Mouse (Mus musculus): ENCODE results near the gene Ica1. TPM values are rescaled to one million over a fixed set of nuclear protein-coding genes. Genes with fewer than 3 reads are reported as not detected.

The Ica1 gene
- polyA plus RNA-seq, 1 experiment from 2014 or later = 11.0 TPM

- Histone ChIP-seq H3K4me3 (ENCODE audit: low read depth, low read length) (no peak overlapping the region), H3K36me3 (ENCODE audit: control insufficient read depth, insufficient read depth) (no peaks in the 10 kb centered on the region), H3K27ac (ENCODE audit: low read depth, low read length) (peak overlapping the region; percentile 37; the same call in 1 of the 2 replicates), H3K4me2 (replicated peaks; ENCODE audit: low read depth) (no peak overlapping the region), H3K4me1 (replicated peaks; ENCODE audit: control insufficient read depth, insufficient read depth, low read length) (no peaks in the 10 kb centered on the region), H3K9me3 (ENCODE audit: control insufficient read depth) (no peaks in the 10 kb centered on the region), H3K27me3 (replicated peaks; ENCODE audit: control insufficient read depth, insufficient read depth, low read length) (no peaks in the 10 kb centered on the region), H3K9ac (ENCODE audit: low read depth, low read length) (no peak overlapping the region)
- TF ChIP-seq CTCF (IDR thresholded peaks at IDR 0.05; ENCODE audit: low read depth) = peak; percentile 69
- WGBS = 21% methylated on average over 12 of the region's 12 CpGs
- peak; percentile 70; the same call in 1 of the 2 replicates for ATAC-seq
These were observed 83.4 kb downstream of the Ica1 start for GRCm38 (mm10) chr6:8694636-8695514.

GRCm38 (mm10) chr6:8693926-8694635 is 84.2 kb downstream of the Ica1 start:
- H3K4me1 ChIP-seq (replicated peaks; ENCODE audit: control insufficient read depth, insufficient read depth, low read length) = no peaks in the 10 kb centered on the region
- no peaks in the 10 kb centered on the region for H3K27me3 ChIP-seq (replicated peaks; ENCODE audit: control insufficient read depth, insufficient read depth, low read length)
- H3K36me3 ChIP-seq (ENCODE audit: control insufficient read depth, insufficient read depth) = no peaks in the 10 kb centered on the region
- TF ChIP-seq CTCF (IDR thresholded peaks at IDR 0.05; ENCODE audit: low read depth) = no peak
- ATAC-seq = no peak
- H3K9ac ChIP-seq (ENCODE audit: low read depth, low read length) = no peak overlapping the region
- H3K4me2 ChIP-seq (replicated peaks; ENCODE audit: low read depth) = no peak overlapping the region
- no peak overlapping the region for H3K4me3 ChIP-seq (ENCODE audit: low read depth, low read length)
- WGBS = 43% methylated on average over 10 of the region's 10 CpGs
- H3K9me3 ChIP-seq (ENCODE audit: control insufficient read depth) = no peaks in the 10 kb centered on the region
- peak overlapping the region; percentile 60 for H3K27ac ChIP-seq (ENCODE audit: low read depth, low read length)

GRCm38 (mm10) chr6:8693141-8693881 is 85.0 kb downstream of the Ica1 start:
- no peak for TF ChIP-seq CTCF (IDR thresholded peaks at IDR 0.05; ENCODE audit: low read depth)
- Histone ChIP-seq H3K27me3 (replicated peaks; ENCODE audit: control insufficient read depth, insufficient read depth, low read length) (no peaks in the 10 kb centered on the region), H3K36me3 (ENCODE audit: control insufficient read depth, insufficient read depth) (no peaks in the 10 kb centered on the region), H3K9me3 (ENCODE audit: control insufficient read depth) (no peaks in the 10 kb centered on the region), H3K4me2 (replicated peaks; ENCODE audit: low read depth) (no peak overlapping the region), H3K9ac (ENCODE audit: low read depth, low read length) (no peak overlapping the region), H3K4me1 (replicated peaks; ENCODE audit: control insufficient read depth, insufficient read depth, low read length) (no peaks in the 10 kb centered on the region), H3K4me3 (ENCODE audit: low read depth, low read length) (no peak overlapping the region), H3K27ac (ENCODE audit: low read depth, low read length) (peak overlapping the region; percentile 60)
- WGBS = 75% methylated on average over 11 of the region's 11 CpGs
- no peak for ATAC-seq

- H3K4me1 ChIP-seq (replicated peaks; ENCODE audit: control insufficient read depth, insufficient read depth, low read length) = no peaks in the 10 kb centered on the region
- no peaks in the 10 kb centered on the region for H3K9me3 ChIP-seq (ENCODE audit: control insufficient read depth)
- no peak overlapping the region for H3K4me2 ChIP-seq (replicated peaks; ENCODE audit: low read depth)
- no peak for ATAC-seq
- H3K9ac ChIP-seq (ENCODE audit: low read depth, low read length) = no peak overlapping the region
- no peaks in the 10 kb centered on the region for H3K27me3 ChIP-seq (replicated peaks; ENCODE audit: control insufficient read depth, insufficient read depth, low read length)
- no peak overlapping the region for H3K4me3 ChIP-seq (ENCODE audit: low read depth, low read length)
- H3K27ac ChIP-seq (ENCODE audit: low read depth, low read length) = no peak overlapping the region
- no peaks in the 10 kb centered on the region for H3K36me3 ChIP-seq (ENCODE audit: control insufficient read depth, insufficient read depth)
- WGBS = 60% methylated on average over 2 of the region's 2 CpGs
- no peak for TF ChIP-seq CTCF (IDR thresholded peaks at IDR 0.05; ENCODE audit: low read depth)
These were observed 86.9 kb downstream of the Ica1 start for GRCm38 (mm10) chr6:8691199-8691975.

- Histone ChIP-seq H3K4me1 (replicated peaks; ENCODE audit: control insufficient read depth, insufficient read depth, low read length) (no peaks in the 10 kb centered on the region), H3K9me3 (ENCODE audit: control insufficient read depth) (no peaks in the 10 kb centered on the region), H3K4me3 (ENCODE audit: low read depth, low read length) (no peak overlapping the region), H3K36me3 (ENCODE audit: control insufficient read depth, insufficient read depth) (no peaks in the 10 kb centered on the region), H3K9ac (ENCODE audit: low read depth, low read length) (no peak overlapping the region), H3K27ac (ENCODE audit: low read depth, low read length) (no peak overlapping the region), H3K27me3 (replicated peaks; ENCODE audit: control insufficient read depth, insufficient read depth, low read length) (no peaks in the 10 kb centered on the region), H3K4me2 (replicated peaks; ENCODE audit: low read depth) (no peak overlapping the region)
- 56% methylated on average over 3 of the region's 3 CpGs for WGBS
- no peak for TF ChIP-seq CTCF (IDR thresholded peaks at IDR 0.05; ENCODE audit: low read depth)
- no peak for ATAC-seq
These were observed 87.8 kb downstream of the Ica1 start for GRCm38 (mm10) chr6:8690441-8690840.

Data from intestine, postnatal 0 days (tissue).